Mouse (Mus musculus) kidney, adult 2 months (tissue): ENCODE data around the gene Igf2. TPM values are rescaled to one million over a fixed set of nuclear protein-coding genes. Genes with fewer than 3 reads are reported as not detected.

Experiments
- DNase-seq: peaks from one replicate; pipeline ENCODE4 v3.0.0; 2021
- H3K27ac ChIP-seq: fragments of 200-500 bp; 2 replicates; pipeline ENCODE4 v1.5.1; 2012; ENCODE audit warnings: low read depth, low read length, control low read depth, inconsistent platforms; ENCODE audit not compliant: insufficient read depth
- H3K27me3 ChIP-seq: fragments of 200-500 bp; replicated peaks from 2 replicates; pipeline ENCODE4 v1.6.1; 2012; ENCODE audit warnings: mild to moderate bottlenecking, moderate library complexity, low read length, inconsistent platforms; ENCODE audit not compliant: control insufficient read depth, insufficient read depth
- H3K36me3 ChIP-seq: fragments of 200-500 bp; 2 replicates; pipeline ENCODE4 v1.6.1; 2012; ENCODE audit warnings: mild to moderate bottlenecking, moderate library complexity, low read length, inconsistent platforms; ENCODE audit not compliant: control insufficient read depth, insufficient read depth
- H3K4me1 ChIP-seq: fragments of 200-500 bp; 2 replicates; pipeline ENCODE4 v1.6.1; 2011; ENCODE audit warnings: low read length; ENCODE audit not compliant: control insufficient read depth, insufficient read depth
- H3K4me3 ChIP-seq: fragments of 200-500 bp; 2 replicates; pipeline ENCODE4 v1.5.1; 2011; ENCODE audit warnings: mild to moderate bottlenecking, low read depth, low read length, control low read depth; ENCODE audit not compliant: insufficient read depth
- CTCF ChIP-seq: fragments of 200-500 bp; conservative IDR thresholded peaks from 2 replicates; pipeline ENCODE4 v1.5.1; 2011; ENCODE audit warnings: low read depth, mild to moderate bottlenecking, control low read depth, low read length, moderate library complexity, mixed read lengths; ENCODE audit not compliant: insufficient read depth, insufficient read length
- POLR2A ChIP-seq: fragments of 200-500 bp; IDR thresholded peaks from one replicate; pipeline ENCODE4 v1.6.1; 2011; ENCODE audit warnings: low read depth, low read length, control low read depth
- WGBS: fragments of 180-500 bp; shearing (Covaris S2); methylation state at CpG from one replicate; pipeline ENCODE4 v1.1.7; 2018; 5-methylcytosine and 5-hydroxymethylcytosine counted together
- polyA plus RNA-seq: library from polyadenylated mRNA; depleted of rRNA; stranded (reverse); fragments of >200 nt; gene quantifications from 2 replicates; pipeline ENCODE4 v1.2.3, GENCODE M21; 2012

Gene Igf2
- polyA plus RNA-seq, 1 experiment = 26.9 TPM

GRCm38 (mm10) chr7:142659181-142659681 lies 7.4 kb downstream of the Igf2 start:
- Histone ChIP-seq H3K4me3 (peak overlapping the region; percentile 47), H3K27ac (no peak overlapping the region), H3K36me3 (no peaks in the 10 kb centered on the region), H3K4me1 (no peaks in the 10 kb centered on the region), H3K27me3 (peaks cover 13% of the 10 kb centered on the region)
- TF ChIP-seq CTCF (no peak), POLR2A (no peak)
- DNase-seq = no peak
- WGBS = 2% methylated on average over 50 of the region's 70 CpGs

- Histone ChIP-seq H3K27ac (no peak overlapping the region), H3K4me1 (no peaks in the 10 kb centered on the region), H3K27me3 (peaks cover 12% of the 10 kb centered on the region), H3K4me3 (peak overlapping the region; percentile 47), H3K36me3 (no peaks in the 10 kb centered on the region)
- TF ChIP-seq POLR2A = no peak
- TF ChIP-seq CTCF = no peak
- no peak for DNase-seq
- WGBS = 2% methylated on average over 40 of the region's 40 CpGs
Observed at GRCm38 (mm10) chr7:142658681-142659180, 7.9 kb downstream of the Igf2 start.

GRCm38 (mm10) chr7:142657821-142658614 lies 8.6 kb downstream of the Igf2 start:
- H3K36me3 ChIP-seq = no peaks in the 10 kb centered on the region
- peak overlapping the region; percentile 47; the same call in 1 of the 2 replicates for H3K4me3 ChIP-seq
- WGBS = 4% methylated on average over 34 of the region's 34 CpGs
- no peak overlapping the region for H3K27ac ChIP-seq
- no peak for TF ChIP-seq CTCF
- no peak for TF ChIP-seq POLR2A
- no peak for DNase-seq
- H3K27me3 ChIP-seq = peaks cover 10% of the 10 kb centered on the region
- H3K4me1 ChIP-seq = no peaks in the 10 kb centered on the region

- Histone ChIP-seq H3K4me3 (no peak overlapping the region), H3K27me3 (peaks cover 10% of the 10 kb centered on the region), H3K4me1 (no peaks in the 10 kb centered on the region), H3K36me3 (no peaks in the 10 kb centered on the region), H3K27ac (no peak overlapping the region)
- 24% methylated on average over 9 of the region's 9 CpGs for WGBS
- no peak for TF ChIP-seq POLR2A
- no peak for TF ChIP-seq CTCF
- no peak for DNase-seq
Observed at GRCm38 (mm10) chr7:142657341-142657791, 9.2 kb downstream of the Igf2 start.

GRCm38 (mm10) chr7:142656055-142656454 lies 10.6 kb downstream of the Igf2 start:
- no peak for TF ChIP-seq CTCF
- no peak for TF ChIP-seq POLR2A
- Histone ChIP-seq H3K27ac (no peak overlapping the region), H3K36me3 (no peaks in the 10 kb centered on the region), H3K4me3 (no peak overlapping the region), H3K4me1 (no peaks in the 10 kb centered on the region), H3K27me3 (peaks cover 10% of the 10 kb centered on the region)
- no peak for DNase-seq
- WGBS = 65% methylated on average over 4 of the region's 4 CpGs

- H3K36me3 ChIP-seq = no peaks in the 10 kb centered on the region
- H3K4me3 ChIP-seq = no peak overlapping the region
- no peak for DNase-seq
- 30% methylated on average over 11 of the region's 11 CpGs for WGBS
- TF ChIP-seq POLR2A (no peak), CTCF (no peak)
- peaks cover 8% of the 10 kb centered on the region for H3K27me3 ChIP-seq
- H3K27ac ChIP-seq = no peak overlapping the region
- H3K4me1 ChIP-seq = no peaks in the 10 kb centered on the region
Observed at GRCm38 (mm10) chr7:142655633-142656032, 11.0 kb downstream of the Igf2 start.

- Histone ChIP-seq H3K36me3 (no peaks in the 10 kb centered on the region), H3K4me3 (no peak overlapping the region), H3K4me1 (no peaks in the 10 kb centered on the region), H3K27me3 (peaks cover 7% of the 10 kb centered on the region), H3K27ac (no peak overlapping the region)
- TF ChIP-seq CTCF = no peak
- TF ChIP-seq POLR2A = no peak
- WGBS = 25% methylated on average over 18 of the region's 18 CpGs
- DNase-seq = no peak
Observed at GRCm38 (mm10) chr7:142653726-142654125, 12.9 kb downstream of the Igf2 start.
